Mouse (Mus musculus) thymus, adult 2 months (tissue): ENCODE results near the gene Gm9857.

Experiments used
- CTCF ChIP-seq: fragments of 200-500 bp; IDR thresholded peaks from 2 replicates; pipeline ENCODE4 v1.5.1; 2012; ENCODE audit warnings: mild to moderate bottlenecking, control low read depth, low read length, moderate library complexity, borderline replicate concordance; ENCODE audit not compliant: control insufficient read depth, poor library complexity, insufficient read depth; ENCODE audit errors: extremely low read depth
- POLR2A ChIP-seq: fragments of 200-500 bp; IDR thresholded peaks from 2 replicates; pipeline ENCODE4 v1.6.1; 2012; ENCODE audit warnings: mild to moderate bottlenecking, low read length, control low read depth, moderate library complexity; ENCODE audit not compliant: control insufficient read depth, poor library complexity, insufficient read depth; ENCODE audit errors: extremely low read depth

- TF ChIP-seq CTCF: no peak
- no peak for TF ChIP-seq POLR2A
Measured at GRCm38 (mm10) chr3:108957976-108958375, 17.7 kb upstream of the Gm9857 start.
